Mouse (Mus musculus): ENCODE data around the gene Bahcc1. TPM values are rescaled to one million over a fixed set of nuclear protein-coding genes. Genes with fewer than 3 reads are reported as not detected.

The Bahcc1 gene
- polyA plus RNA-seq, 1 experiment from 2014 or later: 24.0 TPM

- Histone ChIP-seq H3K36me3 (replicated peaks) (no peaks in the 10 kb centered on the region), H3K4me2 (peak overlapping the region; percentile 28), H3K4me1 (peaks cover 36% of the 10 kb centered on the region), H3K4me3 (replicated peaks) (no peak overlapping the region), H3K27ac (peak overlapping the region; percentile 96), H3K9me3 (peaks cover 12% of the 10 kb centered on the region; the same call in 1 of the 2 replicates), H3K9ac (0 out of 2 replicates have a peak overlapping the region, but pooled peaks have one; percentile 45), H3K27me3 (no peaks in the 10 kb centered on the region)
- ATAC-seq (ENCODE audit: low FRiP score): no peak
- 51% methylated on average over 10 of the region's 10 CpGs for WGBS
These were observed 17.0 kb upstream of the Bahcc1 start for GRCm38 (mm10) chr11:120215726-120216241.

GRCm38 (mm10) chr11:120216540-120217324, 16.0 kb upstream of the Bahcc1 start:
- H3K27me3 ChIP-seq: no peaks in the 10 kb centered on the region
- H3K9me3 ChIP-seq: peaks cover 12% of the 10 kb centered on the region; the same call in 1 of the 2 replicates
- H3K4me2 ChIP-seq: peak overlapping the region; percentile 28
- 0 out of 2 replicates have a peak overlapping the region, but pooled peaks have one; percentile 5 for H3K4me3 ChIP-seq (replicated peaks)
- peaks cover 46% of the 10 kb centered on the region for H3K4me1 ChIP-seq
- H3K9ac ChIP-seq: peak overlapping the region; percentile 45
- 7% methylated on average over 11 of the region's 11 CpGs for WGBS
- peak; percentile 93 for ATAC-seq (ENCODE audit: low FRiP score)
- peak overlapping the region; percentile 96 for H3K27ac ChIP-seq
- no peaks in the 10 kb centered on the region for H3K36me3 ChIP-seq (replicated peaks)

- Histone ChIP-seq H3K4me1 (peaks cover 52% of the 10 kb centered on the region), H3K27ac (0 out of 2 replicates have a peak overlapping the region, but pooled peaks have one; percentile 6), H3K4me3 (replicated peaks) (no peak overlapping the region)
These were observed 14.4 kb upstream of the Bahcc1 start for GRCm38 (mm10) chr11:120218176-120218856.

GRCm38 (mm10) chr11:120218946-120219345, 13.8 kb upstream of the Bahcc1 start:
- no peak overlapping the region for H3K27ac ChIP-seq
- H3K9me3 ChIP-seq: peaks cover 2% of the 10 kb centered on the region; the same call in 1 of the 2 replicates
- H3K4me1 ChIP-seq: peaks cover 58% of the 10 kb centered on the region
- no peaks in the 10 kb centered on the region for H3K36me3 ChIP-seq (replicated peaks)
- peaks cover 5% of the 10 kb centered on the region for H3K27me3 ChIP-seq
- no peak overlapping the region for H3K9ac ChIP-seq
- H3K4me3 ChIP-seq (replicated peaks): no peak overlapping the region
- 84% methylated on average over 6 of the region's 6 CpGs for WGBS
- no peak overlapping the region for H3K4me2 ChIP-seq
- ATAC-seq (ENCODE audit: low FRiP score): no peak

More at GRCm38 (mm10) chr11:120218176-120218856, 14.4 kb upstream of the Bahcc1 start:
- no peak for ATAC-seq (ENCODE audit: low FRiP score)
- WGBS: 90% methylated on average over 17 of the region's 17 CpGs
- Histone ChIP-seq H3K27me3 (peaks cover 5% of the 10 kb centered on the region), H3K4me2 (no peak overlapping the region), H3K9me3 (peaks cover 8% of the 10 kb centered on the region; the same call in 1 of the 2 replicates), H3K9ac (no peak overlapping the region), H3K36me3 (replicated peaks) (no peaks in the 10 kb centered on the region)

GRCm38 (mm10) chr11:120219916-120220522, 12.7 kb upstream of the Bahcc1 start:
- 52% methylated on average over 9 of the region's 9 CpGs for WGBS
- 0 out of 2 replicates have a peak overlapping the region, but pooled peaks have one; percentile 17 for H3K9ac ChIP-seq
- H3K9me3 ChIP-seq: no peaks in the 10 kb centered on the region
- no peak overlapping the region for H3K4me3 ChIP-seq (replicated peaks)
- H3K27me3 ChIP-seq: peaks cover 8% of the 10 kb centered on the region
- H3K4me2 ChIP-seq: no peak overlapping the region
- ATAC-seq (ENCODE audit: low FRiP score): no peak
- H3K4me1 ChIP-seq: peaks cover 69% of the 10 kb centered on the region
- H3K27ac ChIP-seq: peak overlapping the region; percentile 16; the same call in 1 of the 2 replicates
- H3K36me3 ChIP-seq (replicated peaks): no peaks in the 10 kb centered on the region

- Histone ChIP-seq H3K4me1 (peaks cover 69% of the 10 kb centered on the region), H3K36me3 (replicated peaks) (no peaks in the 10 kb centered on the region), H3K27ac (peak overlapping the region; percentile 16), H3K9ac (no peak overlapping the region), H3K4me2 (no peak overlapping the region), H3K4me3 (replicated peaks) (no peak overlapping the region), H3K27me3 (peaks cover 8% of the 10 kb centered on the region), H3K9me3 (no peaks in the 10 kb centered on the region)
- 67% methylated on average over 12 of the region's 12 CpGs for WGBS
- no peak for ATAC-seq (ENCODE audit: low FRiP score)
These were observed 11.6 kb upstream of the Bahcc1 start for GRCm38 (mm10) chr11:120220963-120221827.

GRCm38 (mm10) chr11:120222425-120223104, 10.2 kb upstream of the Bahcc1 start:
- Histone ChIP-seq H3K4me2 (no peak overlapping the region), H3K36me3 (replicated peaks) (0 out of 2 replicates have a peak, but pooled peaks cover 4% of the 10 kb centered on the region), H3K9ac (no peak overlapping the region), H3K9me3 (no peaks in the 10 kb centered on the region), H3K4me3 (replicated peaks) (no peak overlapping the region), H3K4me1 (peaks cover 69% of the 10 kb centered on the region), H3K27me3 (peaks cover 13% of the 10 kb centered on the region), H3K27ac (0 out of 2 replicates have a peak overlapping the region, but pooled peaks have one; percentile 5)
- WGBS: 85% methylated on average over 6 of the region's 6 CpGs
- no peak for ATAC-seq (ENCODE audit: low FRiP score)

GRCm38 (mm10) chr11:120223586-120224487, 8.9 kb upstream of the Bahcc1 start:
- H3K9ac ChIP-seq: peak overlapping the region; percentile 58
- 0 out of 2 replicates have a peak, but pooled peaks cover 4% of the 10 kb centered on the region for H3K36me3 ChIP-seq (replicated peaks)
- peaks cover 13% of the 10 kb centered on the region for H3K27me3 ChIP-seq
- H3K4me2 ChIP-seq: peak overlapping the region; percentile 54
- ATAC-seq (ENCODE audit: low FRiP score): peak; percentile 47
- no peaks in the 10 kb centered on the region for H3K9me3 ChIP-seq
- 50% methylated on average over 19 of the region's 19 CpGs for WGBS
- no peak overlapping the region for H3K4me3 ChIP-seq (replicated peaks)
- H3K27ac ChIP-seq: peak overlapping the region; percentile 39
- peaks cover 81% of the 10 kb centered on the region for H3K4me1 ChIP-seq

GRCm38 (mm10) chr11:120224488-120225255, 8.1 kb upstream of the Bahcc1 start:
- H3K4me2 ChIP-seq: peak overlapping the region; percentile 54
- H3K27ac ChIP-seq: peak overlapping the region; percentile 39
- no peaks in the 10 kb centered on the region for H3K9me3 ChIP-seq
- 0 out of 2 replicates have a peak, but pooled peaks cover 4% of the 10 kb centered on the region for H3K36me3 ChIP-seq (replicated peaks)
- peak overlapping the region; percentile 24 for H3K4me3 ChIP-seq (replicated peaks)
- H3K27me3 ChIP-seq: peaks cover 13% of the 10 kb centered on the region
- WGBS: 25% methylated on average over 11 of the region's 11 CpGs
- peak overlapping the region; percentile 58 for H3K9ac ChIP-seq
- H3K4me1 ChIP-seq: peaks cover 89% of the 10 kb centered on the region
- ATAC-seq (ENCODE audit: low FRiP score): no peak

Measured in forebrain, embryonic 12.5 days (tissue).